Mouse (Mus musculus): ENCODE measurements around the gene Foxe1. TPM values are rescaled to one million over a fixed set of nuclear protein-coding genes. Genes with fewer than 3 reads are reported as not detected.

Foxe1 gene
- polyA plus RNA-seq, 1 experiment from 2014 or later, result not detected

DNA sequence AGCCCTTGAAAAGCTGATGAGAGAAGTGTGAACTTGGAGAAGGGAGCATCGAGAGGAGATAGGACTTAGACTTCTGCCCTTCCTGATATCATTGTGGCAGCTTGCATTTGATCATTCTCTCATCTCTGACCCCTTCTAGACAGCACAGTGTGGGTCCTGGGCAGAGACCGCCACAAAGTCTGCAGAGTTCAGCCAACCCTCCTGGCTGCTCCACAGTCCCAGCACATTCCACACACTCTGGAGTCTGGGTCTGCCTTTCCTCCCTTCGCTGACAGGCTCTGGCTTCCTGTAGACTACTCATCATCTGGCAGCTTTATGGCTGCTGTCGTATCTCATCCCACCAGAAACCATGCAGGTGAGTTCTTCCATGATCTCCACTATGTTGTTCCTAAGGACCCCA is 20.7 kb upstream of the Foxe1 start:
- H3K27me3 ChIP-seq (ENCODE audit: control insufficient read depth, insufficient read depth, low read length), result no peaks in the 10 kb centered on the region
- WGBS, result 78% methylated on average over 4 of the region's 4 CpGs
- no peak overlapping the region for H3K9ac ChIP-seq (ENCODE audit: low read length)
- no peaks in the 10 kb centered on the region for H3K9me3 ChIP-seq (ENCODE audit: control insufficient read depth, low read length)
- H3K27ac ChIP-seq (ENCODE audit: low read depth, low read length), result no peak overlapping the region
- no peaks in the 10 kb centered on the region for H3K36me3 ChIP-seq (ENCODE audit: control insufficient read depth, insufficient read depth, low read length)
- no peak for DNase-seq (ENCODE audit: low spot score)
- no peaks in the 10 kb centered on the region for H3K4me1 ChIP-seq (ENCODE audit: control insufficient read depth, insufficient read depth, low read length)
- H3K4me2 ChIP-seq (ENCODE audit: low read depth), result no peak overlapping the region
- ATAC-seq (ENCODE audit: insufficient read depth, low FRiP score, low TSS enrichment), result no peak
- H3K4me3 ChIP-seq (ENCODE audit: low read depth, low read length), result no peak overlapping the region

DNA sequence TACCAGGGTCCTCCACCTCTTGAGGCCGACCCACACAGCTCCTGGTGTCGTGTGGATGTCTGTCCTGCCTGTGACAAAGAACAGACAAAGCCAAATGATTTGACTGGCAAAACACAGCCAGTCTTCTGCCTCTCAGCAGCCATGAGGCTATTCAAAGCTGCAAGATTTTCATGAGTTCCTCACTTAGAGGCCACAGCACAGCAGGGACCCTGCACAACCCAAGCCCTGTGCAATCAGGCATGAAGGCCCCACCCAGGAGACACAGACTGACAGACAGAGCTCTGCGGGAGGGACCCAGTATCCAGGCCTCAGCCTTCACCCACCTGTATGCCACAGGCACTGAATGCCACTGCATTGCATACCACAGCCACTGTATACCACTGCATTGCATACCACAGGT is 14.5 kb upstream of the Foxe1 start:
- no peak for DNase-seq (ENCODE audit: low spot score)
- no peak overlapping the region for H3K27ac ChIP-seq (ENCODE audit: low read depth, low read length)

DNA sequence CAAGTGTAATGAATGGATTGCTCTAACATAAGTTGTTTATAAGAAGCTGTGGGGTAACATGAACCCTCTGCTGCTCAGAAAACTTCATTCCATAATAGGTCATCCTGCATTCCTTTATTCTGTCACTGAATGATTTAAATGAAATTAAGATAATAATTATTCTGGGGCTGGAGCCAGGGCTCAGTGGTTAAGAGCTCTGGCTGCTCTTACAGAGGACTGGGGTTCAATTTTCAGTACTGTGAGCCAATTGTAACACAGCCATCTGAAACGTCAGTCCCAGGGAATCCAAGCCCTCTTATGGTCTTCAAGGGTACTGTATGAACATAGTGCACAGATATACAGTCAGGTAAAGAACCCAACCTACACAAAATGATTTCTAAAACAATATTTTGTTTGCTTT is 7.6 kb upstream of the Foxe1 start:
- no peak for ATAC-seq (ENCODE audit: insufficient read depth, low FRiP score, low TSS enrichment)

More for the DNA sequence above, 14.5 kb upstream of the Foxe1 start:
- ATAC-seq (ENCODE audit: insufficient read depth, low FRiP score, low TSS enrichment), result no peak
- no peaks in the 10 kb centered on the region for H3K9me3 ChIP-seq (ENCODE audit: control insufficient read depth, low read length)
- no peak overlapping the region for H3K4me3 ChIP-seq (ENCODE audit: low read depth, low read length)
- H3K36me3 ChIP-seq (ENCODE audit: control insufficient read depth, insufficient read depth, low read length), result no peaks in the 10 kb centered on the region
- H3K4me1 ChIP-seq (ENCODE audit: control insufficient read depth, insufficient read depth, low read length), result no peaks in the 10 kb centered on the region
- H3K9ac ChIP-seq (ENCODE audit: low read length), result no peak overlapping the region
- no peaks in the 10 kb centered on the region for H3K27me3 ChIP-seq (ENCODE audit: control insufficient read depth, insufficient read depth, low read length)
- no peak overlapping the region for H3K4me2 ChIP-seq (ENCODE audit: low read depth)
- WGBS, result 58% methylated on average over 3 of the region's 3 CpGs

DNA sequence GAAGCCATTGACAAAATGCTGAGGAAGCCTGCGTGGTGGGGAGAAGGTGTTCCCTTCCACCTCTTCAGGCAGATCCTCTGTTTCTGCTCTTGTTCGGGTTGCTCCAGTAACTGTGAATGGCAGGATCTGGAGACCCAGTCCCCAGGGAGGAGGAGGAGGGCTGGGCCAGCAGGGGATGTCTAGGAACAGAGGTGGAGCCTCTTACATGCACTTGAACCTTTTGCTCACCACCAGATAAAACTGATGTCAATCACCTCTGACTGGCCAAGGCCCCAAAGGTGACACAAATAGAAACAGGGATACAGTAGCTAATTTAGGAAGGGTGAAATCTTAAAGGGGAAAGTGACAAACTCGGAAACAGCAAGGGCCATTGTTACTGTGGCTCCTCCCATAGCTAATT is 5.4 kb upstream of the Foxe1 start:
- H3K4me1 ChIP-seq (ENCODE audit: control insufficient read depth, insufficient read depth, low read length), result no peaks in the 10 kb centered on the region
- H3K4me3 ChIP-seq (ENCODE audit: low read depth, low read length), result no peak overlapping the region
- no peak overlapping the region for H3K9ac ChIP-seq (ENCODE audit: low read length)
- H3K36me3 ChIP-seq (ENCODE audit: control insufficient read depth, insufficient read depth, low read length), result no peaks in the 10 kb centered on the region
- peaks cover 66% of the 10 kb centered on the region for H3K27me3 ChIP-seq (ENCODE audit: control insufficient read depth, insufficient read depth, low read length)
- DNase-seq (ENCODE audit: low spot score) (no peak), ATAC-seq (ENCODE audit: insufficient read depth, low FRiP score, low TSS enrichment) (no peak)
- H3K4me2 ChIP-seq (ENCODE audit: low read depth), result no peak overlapping the region
- no peak overlapping the region for H3K27ac ChIP-seq (ENCODE audit: low read depth, low read length)
- 0% methylated on average over 3 of the region's 3 CpGs for WGBS
- H3K9me3 ChIP-seq (ENCODE audit: control insufficient read depth, low read length), result no peaks in the 10 kb centered on the region

More for the DNA sequence above, 7.6 kb upstream of the Foxe1 start:
- Histone ChIP-seq H3K36me3 (ENCODE audit: control insufficient read depth, insufficient read depth, low read length) (no peaks in the 10 kb centered on the region), H3K4me2 (ENCODE audit: low read depth) (no peak overlapping the region), H3K4me3 (ENCODE audit: low read depth, low read length) (no peak overlapping the region), H3K9me3 (ENCODE audit: control insufficient read depth, low read length) (no peaks in the 10 kb centered on the region), H3K27me3 (ENCODE audit: control insufficient read depth, insufficient read depth, low read length) (peaks cover 44% of the 10 kb centered on the region), H3K27ac (ENCODE audit: low read depth, low read length) (no peak overlapping the region), H3K9ac (ENCODE audit: low read length) (no peak overlapping the region), H3K4me1 (ENCODE audit: control insufficient read depth, insufficient read depth, low read length) (no peaks in the 10 kb centered on the region)
- DNase-seq (ENCODE audit: low spot score), result no peak
- 15% methylated on average over 1 of the region's 1 CpGs for WGBS

DNA sequence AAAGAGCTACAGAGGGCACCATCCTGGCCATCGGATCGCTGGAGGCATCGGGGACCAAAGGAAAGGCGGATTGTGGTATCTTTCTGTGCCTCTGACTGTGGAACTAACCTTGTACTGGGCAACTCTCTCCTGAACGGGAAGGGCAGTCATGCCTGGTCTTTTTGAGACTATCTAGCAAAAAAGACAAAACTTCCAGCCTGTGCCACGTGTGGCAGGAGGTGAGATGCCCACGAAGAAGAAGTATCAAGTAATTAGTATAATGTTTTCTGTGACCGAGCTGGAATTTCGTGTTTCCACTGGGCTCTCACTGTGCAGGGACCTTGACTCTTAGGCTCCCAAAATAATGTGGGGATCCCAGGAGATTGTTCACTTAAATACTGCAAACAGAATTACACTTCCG is 4.4 kb upstream of the Foxe1 start:
- no peaks in the 10 kb centered on the region for H3K9me3 ChIP-seq (ENCODE audit: control insufficient read depth, low read length)
- peaks cover 76% of the 10 kb centered on the region for H3K27me3 ChIP-seq (ENCODE audit: control insufficient read depth, insufficient read depth, low read length)
- peak; percentile 32 for DNase-seq (ENCODE audit: low spot score)
- H3K4me1 ChIP-seq (ENCODE audit: control insufficient read depth, insufficient read depth, low read length), result no peaks in the 10 kb centered on the region
- no peak overlapping the region for H3K4me2 ChIP-seq (ENCODE audit: low read depth)
- no peak overlapping the region for H3K9ac ChIP-seq (ENCODE audit: low read length)
- WGBS, result 12% methylated on average over 10 of the region's 10 CpGs
- H3K36me3 ChIP-seq (ENCODE audit: control insufficient read depth, insufficient read depth, low read length), result no peaks in the 10 kb centered on the region
- ATAC-seq (ENCODE audit: insufficient read depth, low FRiP score, low TSS enrichment), result no peak
- H3K27ac ChIP-seq (ENCODE audit: low read depth, low read length), result no peak overlapping the region
- H3K4me3 ChIP-seq (ENCODE audit: low read depth, low read length), result no peak overlapping the region

DNA sequence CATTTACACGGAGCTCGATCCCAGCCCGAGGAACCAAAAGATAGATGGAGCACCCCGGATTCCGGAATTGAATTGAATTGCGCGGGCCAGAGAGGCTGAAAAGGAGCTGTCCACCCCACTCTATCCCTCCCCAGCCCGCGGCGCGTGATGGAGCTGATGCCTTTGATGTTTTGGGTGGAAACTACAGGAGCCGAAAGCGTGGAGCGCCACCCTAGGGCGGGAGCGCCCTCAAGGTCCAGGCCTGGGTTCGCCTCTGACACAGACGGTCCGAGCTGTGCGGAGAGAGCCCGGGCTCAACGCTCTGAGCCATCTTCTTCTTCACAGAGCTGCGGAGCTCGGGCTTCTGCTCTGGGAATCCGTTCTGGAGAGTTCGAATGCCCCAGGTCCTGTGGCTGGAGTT is 3.8 kb upstream of the Foxe1 start:
- Histone ChIP-seq H3K4me2 (ENCODE audit: low read depth) (no peak overlapping the region), H3K4me1 (ENCODE audit: control insufficient read depth, insufficient read depth, low read length) (no peaks in the 10 kb centered on the region), H3K4me3 (ENCODE audit: low read depth, low read length) (no peak overlapping the region), H3K9me3 (ENCODE audit: control insufficient read depth, low read length) (no peaks in the 10 kb centered on the region), H3K27me3 (ENCODE audit: control insufficient read depth, insufficient read depth, low read length) (peaks cover 82% of the 10 kb centered on the region), H3K9ac (ENCODE audit: low read length) (no peak overlapping the region), H3K27ac (ENCODE audit: low read depth, low read length) (no peak overlapping the region), H3K36me3 (ENCODE audit: control insufficient read depth, insufficient read depth, low read length) (no peaks in the 10 kb centered on the region)
- peak; percentile 20 for DNase-seq (ENCODE audit: low spot score)
- ATAC-seq (ENCODE audit: insufficient read depth, low FRiP score, low TSS enrichment), result no peak
- 1% methylated on average over 26 of the region's 26 CpGs for WGBS

DNA sequence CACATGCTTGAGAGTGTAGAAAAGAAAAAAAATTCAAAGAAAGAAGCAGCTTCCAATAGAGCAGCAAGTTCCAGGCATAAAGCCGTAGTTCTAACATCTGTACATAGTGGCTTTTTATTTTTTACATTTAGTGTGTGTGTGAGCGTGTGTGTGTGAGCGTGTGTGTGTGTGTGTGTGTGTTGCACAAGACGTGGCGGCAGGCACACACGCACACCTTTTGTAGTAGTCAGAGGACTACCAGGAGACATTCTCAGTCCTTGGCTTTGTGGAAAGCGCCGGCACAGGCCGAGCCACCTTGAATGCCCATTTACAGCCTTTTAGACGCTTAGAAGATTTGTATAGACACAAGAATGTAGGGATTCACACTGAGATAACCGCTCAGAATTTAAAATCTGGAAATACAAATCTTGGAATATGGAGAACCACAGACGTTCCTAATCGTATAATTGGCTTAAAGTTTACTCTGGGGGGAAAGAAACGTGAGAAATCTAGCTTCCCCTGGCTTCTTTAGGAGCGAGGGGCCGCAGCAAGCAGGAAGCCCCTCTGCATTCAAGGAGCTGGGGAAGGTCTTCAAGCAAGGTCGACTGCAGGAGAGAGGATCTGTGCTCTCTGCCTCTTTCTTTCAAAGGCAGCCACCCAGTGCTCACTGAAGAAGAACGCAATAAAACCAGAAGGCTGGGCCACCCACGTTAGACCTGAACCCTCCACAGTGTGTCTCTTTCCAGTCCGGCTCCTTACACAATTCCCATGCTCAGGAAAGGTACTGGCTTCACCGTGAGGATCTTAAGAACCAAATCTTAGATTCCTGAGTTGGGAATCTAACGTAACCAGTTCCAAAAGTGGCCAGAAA is 1.4 kb upstream of the Foxe1 start:
- Histone ChIP-seq H3K4me2 (ENCODE audit: low read depth) (no peak overlapping the region), H3K27me3 (ENCODE audit: control insufficient read depth, insufficient read depth, low read length) (peaks cover 99% of the 10 kb centered on the region), H3K27ac (ENCODE audit: low read depth, low read length) (no peak overlapping the region), H3K36me3 (ENCODE audit: control insufficient read depth, insufficient read depth, low read length) (no peaks in the 10 kb centered on the region), H3K4me1 (ENCODE audit: control insufficient read depth, insufficient read depth, low read length) (no peaks in the 10 kb centered on the region), H3K9me3 (ENCODE audit: control insufficient read depth, low read length) (no peaks in the 10 kb centered on the region), H3K4me3 (ENCODE audit: low read depth, low read length) (no peak overlapping the region), H3K9ac (ENCODE audit: low read length) (no peak overlapping the region)
- DNase-seq (ENCODE audit: low spot score) (peak; percentile 33), ATAC-seq (ENCODE audit: insufficient read depth, low FRiP score, low TSS enrichment) (no peak)
- WGBS, result 7% methylated on average over 22 of the region's 22 CpGs

DNA sequence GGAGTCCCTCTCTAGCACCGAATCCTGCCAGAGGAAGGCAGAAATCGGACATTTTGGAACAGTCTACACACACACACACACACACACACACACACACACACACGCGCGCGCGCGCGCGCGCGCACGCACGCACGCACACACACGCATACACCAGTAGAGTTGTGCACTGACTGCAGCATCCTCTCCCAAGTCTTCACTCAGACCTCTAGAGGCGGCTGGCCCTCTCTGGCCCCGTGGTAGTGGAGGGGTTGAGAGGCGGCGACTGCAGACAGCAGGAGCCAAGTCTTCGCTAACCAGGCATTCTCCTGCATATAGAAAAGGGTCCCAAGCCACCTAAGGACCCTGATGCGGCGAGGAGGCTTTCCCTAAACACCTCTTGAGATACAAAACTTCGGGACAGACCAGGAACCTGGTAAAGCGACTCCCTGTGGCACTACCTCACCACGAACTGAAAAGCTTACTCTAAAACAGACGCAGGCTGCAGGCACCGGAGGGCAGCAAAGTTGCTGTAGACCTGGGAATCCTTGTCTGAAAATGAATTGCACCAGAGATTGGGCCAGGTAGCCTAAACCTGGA is 610 bp upstream of the Foxe1 start:
- DNase-seq (ENCODE audit: low spot score) (peak; percentile 49), ATAC-seq (ENCODE audit: insufficient read depth, low FRiP score, low TSS enrichment) (no peak)
- Histone ChIP-seq H3K4me3 (ENCODE audit: low read depth, low read length) (no peak overlapping the region), H3K36me3 (ENCODE audit: control insufficient read depth, insufficient read depth, low read length) (no peaks in the 10 kb centered on the region), H3K9ac (ENCODE audit: low read length) (no peak overlapping the region), H3K4me2 (ENCODE audit: low read depth) (no peak overlapping the region), H3K27ac (ENCODE audit: low read depth, low read length) (no peak overlapping the region), H3K4me1 (ENCODE audit: control insufficient read depth, insufficient read depth, low read length) (no peaks in the 10 kb centered on the region), H3K27me3 (ENCODE audit: control insufficient read depth, insufficient read depth, low read length) (peaks cover 99% of the 10 kb centered on the region), H3K9me3 (ENCODE audit: control insufficient read depth, low read length) (no peaks in the 10 kb centered on the region)
- whole genome bisulfite sequencing, result under 1% methylated on average over 28 of the region's 28 CpGs

DNA sequence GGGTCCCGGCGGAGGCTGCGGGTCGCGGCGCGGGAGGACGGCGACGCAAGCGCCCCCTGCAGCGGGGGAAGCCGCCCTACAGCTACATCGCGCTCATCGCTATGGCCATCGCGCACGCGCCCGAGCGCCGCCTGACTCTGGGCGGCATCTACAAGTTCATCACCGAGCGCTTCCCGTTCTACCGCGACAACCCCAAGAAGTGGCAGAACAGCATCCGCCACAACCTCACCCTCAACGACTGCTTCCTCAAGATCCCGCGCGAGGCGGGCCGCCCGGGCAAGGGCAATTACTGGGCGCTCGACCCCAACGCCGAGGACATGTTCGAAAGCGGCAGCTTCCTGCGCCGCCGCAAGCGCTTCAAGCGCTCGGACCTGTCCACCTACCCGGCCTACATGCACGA is 879 bp downstream of the Foxe1 start:
- Histone ChIP-seq H3K9ac (ENCODE audit: low read length) (no peak overlapping the region), H3K4me2 (ENCODE audit: low read depth) (peak overlapping the region; percentile 36), H3K4me3 (ENCODE audit: low read depth, low read length) (peak overlapping the region; percentile 28), H3K4me1 (ENCODE audit: control insufficient read depth, insufficient read depth, low read length) (no peaks in the 10 kb centered on the region), H3K27ac (ENCODE audit: low read depth, low read length) (no peak overlapping the region), H3K9me3 (ENCODE audit: control insufficient read depth, low read length) (no peaks in the 10 kb centered on the region), H3K27me3 (ENCODE audit: control insufficient read depth, insufficient read depth, low read length) (peaks cover 98% of the 10 kb centered on the region), H3K36me3 (ENCODE audit: control insufficient read depth, insufficient read depth, low read length) (no peaks in the 10 kb centered on the region)
- ATAC-seq (ENCODE audit: insufficient read depth, low FRiP score, low TSS enrichment), result no peak
- peak; percentile 68 for DNase-seq (ENCODE audit: low spot score)
- WGBS, result 0% methylated on average over 46 of the region's 51 CpGs

All from neural tube, embryonic 11.5 days (tissue).